Mouse (Mus musculus) gastrocnemius, adult 2 months (tissue): ENCODE data around the gene Nav1. TPM values are rescaled to one million over a fixed set of nuclear protein-coding genes. Genes with fewer than 3 reads are reported as not detected.

Experiments used
- DNase-seq: peaks from one replicate; pipeline ENCODE4 v3.0.0; 2022
- H3K27ac ChIP-seq: fragments of 200-600 bp; 2 replicates; pipeline ENCODE4 v1.8.1; 2022; ENCODE audit warnings: mild to moderate bottlenecking
- H3K4me3 ChIP-seq: fragments of 200-600 bp; 2 replicates; pipeline ENCODE4 v1.8.1; 2022; ENCODE audit warnings: mild to moderate bottlenecking, moderate library complexity
- CTCF ChIP-seq: fragments of 200-600 bp; IDR thresholded peaks from 2 replicates; pipeline ENCODE4 v1.8.1; 2022; ENCODE audit warnings: antibody characterized with exemption, mild to moderate bottlenecking, moderate library complexity
- intact Hi-C: fragments of 180-260 bp; cut with DNase I; formaldehyde crosslinking; loops from one replicate; pipeline ENCODE4 v1.15.1; 2025
- microRNA-seq: library from miRNA; unstranded; fragments of <30 nt; microRNA quantifications from one replicate; pipeline ENCODE4 v1.2.0, GENCODE M21; 2021
- total RNA-seq, 2 experiments: library from RNA; stranded (reverse); gene quantifications; 2 replicates each; pipeline ENCODE4 v1.2.3; 2021

The Nav1 gene
- total RNA-seq, 2 experiments from 2014 or later = 9.7 to 11.5 TPM

- Histone ChIP-seq H3K27ac (no peak overlapping the region), H3K4me3 (no peak overlapping the region)
- DNase-seq = no peak
- TF ChIP-seq CTCF = no peak
- intact Hi-C loops = no loop called here
Observed at GRCm38 (mm10) chr1:135412130-135412529, 195.0 kb downstream of the Nav1 start.

GRCm38 (mm10) chr1:135410967-135411366 is 196.1 kb downstream of the Nav1 start:
- no peak for TF ChIP-seq CTCF
- intact Hi-C loops = no loop called here
- peak; percentile 87 for DNase-seq
- Histone ChIP-seq H3K27ac (peak overlapping the region; percentile 66), H3K4me3 (no peak overlapping the region)

GRCm38 (mm10) chr1:135408973-135409372 is 198.1 kb downstream of the Nav1 start:
- intact Hi-C loops = no loop called here
- no peak for TF ChIP-seq CTCF

GRCm38 (mm10) chr1:135405356-135405755 is 201.7 kb downstream of the Nav1 start:
- intact Hi-C loops = no loop called here
- no peak overlapping the region for H3K27ac ChIP-seq
- no peak for TF ChIP-seq CTCF
- no peak for DNase-seq
- no peak overlapping the region for H3K4me3 ChIP-seq

More at GRCm38 (mm10) chr1:135408973-135409372, 198.1 kb downstream of the Nav1 start:
- H3K27ac ChIP-seq = no peak overlapping the region
- no peak for DNase-seq
- no peak overlapping the region for H3K4me3 ChIP-seq

- Histone ChIP-seq H3K27ac (no peak overlapping the region), H3K4me3 (no peak overlapping the region)
- intact Hi-C loops = no loop called here
- DNase-seq = no peak
- peak; percentile 23; the same call in 1 of the 2 replicates for TF ChIP-seq CTCF
Observed at GRCm38 (mm10) chr1:135401452-135402110, 205.5 kb downstream of the Nav1 start.

- intact Hi-C loops = no loop called here
- no peak overlapping the region for H3K27ac ChIP-seq
- DNase-seq = no peak
- no peak overlapping the region for H3K4me3 ChIP-seq
- TF ChIP-seq CTCF = no peak
Observed at GRCm38 (mm10) chr1:135399466-135399865, 207.6 kb downstream of the Nav1 start.

GRCm38 (mm10) chr1:135385161-135385560 is 221.9 kb downstream of the Nav1 start:
- no peak overlapping the region for H3K4me3 ChIP-seq
- peak; percentile 69 for DNase-seq
- intact Hi-C loops = no loop called here
- peak overlapping the region; percentile 61 for H3K27ac ChIP-seq
- peak; percentile 40 for TF ChIP-seq CTCF

Small RNA genes within 50 kb of the gene (microRNA-seq; reads per million reads assigned to microRNA genes)
- gene Mir1231 = not detected

Other genes starting within 250 kb of the Nav1 start
- gene Shisa4, start 232.1 kb downstream of the Nav1 start, total RNA-seq = 100 to 1,000 TPM; 139 to 152 TPM
- 10 to 100 TPM; 24.0 to 27.8 TPM for gene Ipo9, start 176.8 kb downstream of the Nav1 start, total RNA-seq
- 10 to 100 TPM; 18.9 to 25.0 TPM for gene Csrp1, start 112.8 kb upstream of the Nav1 start, total RNA-seq
- 100 to 1,000 TPM in 1 of 2 experiments, 10 to 100 TPM in 1; 78.0 to 140 TPM for gene Phlda3, start 158.8 kb upstream of the Nav1 start, total RNA-seq
- 100 to 1,000 TPM; 184 to 604 TPM for gene Tnni1, start 172.1 kb upstream of the Nav1 start, total RNA-seq
- not detected for gene Lad1, start 211.3 kb upstream of the Nav1 start, total RNA-seq
- gene Tnnt2, start 229.1 kb upstream of the Nav1 start, total RNA-seq = 1 to 10 TPM in 1 of 2 experiments, under 1 TPM in 1; 0.77 to 3.3 TPM